Mouse (Mus musculus) erythroblast, adult 5-6 weeks (primary cell): Measurements from ENCODE around the gene Pde11a. TPM values are rescaled to one million over a fixed set of nuclear protein-coding genes. Genes with fewer than 3 reads are reported as not detected.

Experiments
- ATAC-seq: replicated peaks from 2 replicates; pipeline ENCODE4 v1.8.0; 2016; ENCODE audit warnings: moderate number of reproducible peaks, mild to moderate bottlenecking, moderate TSS enrichment, inconsistent platforms; ENCODE audit not compliant: poor library complexity, low FRiP score, severe bottlenecking
- total RNA-seq, 2 experiments: library from RNA; stranded (forward) in 1 of 2; stranded (reverse) in 1 of 2; fragments of 150-400 nt in 1 of 2; fragments of 200-764, 138-1000 nt in 1 of 2; gene quantifications; 2 replicates each; pipeline versions ENCODE4 v1.2.3 to v1.2.4; 2015 to 2017; ENCODE audit warnings: low replicate concordance in 2 of 2

Gene Pde11a
- total RNA-seq, 2 experiments from 2014 or later, result not detected

- ATAC-seq, result no peak
Measured at GRCm38 (mm10) chr2:76324463-76324862, 14.1 kb downstream of the Pde11a start.

GRCm38 (mm10) chr2:76323185-76323875 lies 15.2 kb downstream of the Pde11a start:
- no peak for ATAC-seq

- ATAC-seq, result no peak
Measured at GRCm38 (mm10) chr2:76320336-76320735, 18.2 kb downstream of the Pde11a start.

GRCm38 (mm10) chr2:76319231-76319630 lies 19.3 kb downstream of the Pde11a start:
- ATAC-seq, result no peak

GRCm38 (mm10) chr2:76287671-76288070 lies 50.9 kb downstream of the Pde11a start:
- ATAC-seq, result no peak

- ATAC-seq, result no peak
Measured at GRCm38 (mm10) chr2:76286288-76286740, 52.3 kb downstream of the Pde11a start.

GRCm38 (mm10) chr2:76285150-76285549 lies 53.4 kb downstream of the Pde11a start:
- no peak for ATAC-seq

- ATAC-seq, result no peak
Measured at GRCm38 (mm10) chr2:76283378-76284132, 55.0 kb downstream of the Pde11a start.

GRCm38 (mm10) chr2:76269494-76269893 lies 69.1 kb downstream of the Pde11a start:
- ATAC-seq, result no peak

- no peak for ATAC-seq
Measured at GRCm38 (mm10) chr2:76267335-76267734, 71.2 kb downstream of the Pde11a start.

GRCm38 (mm10) chr2:76266622-76267021 lies 72.0 kb downstream of the Pde11a start:
- no peak for ATAC-seq

GRCm38 (mm10) chr2:76264258-76264657 lies 74.3 kb downstream of the Pde11a start:
- ATAC-seq, result no peak

GRCm38 (mm10) chr2:76262661-76263060 lies 75.9 kb downstream of the Pde11a start:
- no peak for ATAC-seq

GRCm38 (mm10) chr2:76254833-76255232 lies 83.7 kb downstream of the Pde11a start:
- ATAC-seq, result no peak

GRCm38 (mm10) chr2:76251379-76251778 lies 87.2 kb downstream of the Pde11a start:
- ATAC-seq, result no peak

- ATAC-seq, result no peak
Measured at GRCm38 (mm10) chr2:76248242-76248641, 90.3 kb downstream of the Pde11a start.

- no peak for ATAC-seq
Measured at GRCm38 (mm10) chr2:76239175-76239574, 99.4 kb downstream of the Pde11a start.

GRCm38 (mm10) chr2:76238496-76238895 lies 100.1 kb downstream of the Pde11a start:
- no peak for ATAC-seq

GRCm38 (mm10) chr2:76237638-76238420 lies 100.7 kb downstream of the Pde11a start:
- no peak for ATAC-seq

- ATAC-seq, result no peak
Measured at GRCm38 (mm10) chr2:76220364-76221108, 118.0 kb downstream of the Pde11a start.
